Mouse (Mus musculus) right cerebral cortex, postnatal 14 days (tissue): ENCODE measurements around the gene Gm49394.

Source experiments
- DNase-seq: peaks from one replicate; pipeline ENCODE4 v3.0.0; 2022

The Gm49394 gene

GRCm38 (mm10) chr7:142669751-142670625 is at the start of gene Gm49394:
TSS of gene Gm49394 (minus strand) at chr7:142669942.
- no peak for DNase-seq

DNA sequence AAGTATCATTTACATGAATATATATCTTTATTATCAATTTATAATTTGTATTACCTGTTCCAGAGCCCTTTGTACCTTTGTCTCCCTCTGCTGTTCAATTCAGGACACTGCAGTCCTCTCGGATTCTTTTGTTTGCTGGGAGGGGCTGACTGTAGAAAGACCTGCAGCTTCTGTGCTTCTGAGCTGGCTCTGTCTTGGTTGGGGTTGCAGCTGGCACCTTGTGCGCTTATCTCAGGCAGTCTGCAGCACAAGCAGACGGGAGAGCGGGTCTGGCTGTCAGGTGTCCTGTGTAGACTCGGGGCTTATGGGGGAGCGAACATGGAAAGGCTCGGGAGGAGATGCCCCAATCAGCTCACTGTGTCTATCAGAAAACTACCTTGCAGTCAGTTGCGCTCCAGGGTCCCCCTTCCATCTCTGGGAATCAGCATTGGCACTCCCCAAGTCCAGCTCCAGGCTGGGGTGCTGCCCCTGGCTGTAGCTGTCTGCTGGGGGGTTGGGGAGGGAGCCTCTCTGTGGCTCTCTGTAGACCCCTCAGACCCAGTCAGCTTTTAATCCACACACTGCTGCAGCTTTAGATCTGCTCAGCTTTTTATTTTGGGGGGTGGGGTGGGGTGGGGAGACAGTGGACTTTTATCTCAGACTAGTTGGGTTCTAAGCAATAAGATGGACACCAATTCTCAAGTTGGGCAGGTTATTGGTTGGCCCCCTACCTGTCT is 45.2 kb upstream of the Gm49394 start:
- DNase-seq: peak; percentile 35

- no peak for DNase-seq
These were observed 37.1 kb upstream of the Gm49394 start for GRCm38 (mm10) chr7:142706873-142707272.

DNA sequence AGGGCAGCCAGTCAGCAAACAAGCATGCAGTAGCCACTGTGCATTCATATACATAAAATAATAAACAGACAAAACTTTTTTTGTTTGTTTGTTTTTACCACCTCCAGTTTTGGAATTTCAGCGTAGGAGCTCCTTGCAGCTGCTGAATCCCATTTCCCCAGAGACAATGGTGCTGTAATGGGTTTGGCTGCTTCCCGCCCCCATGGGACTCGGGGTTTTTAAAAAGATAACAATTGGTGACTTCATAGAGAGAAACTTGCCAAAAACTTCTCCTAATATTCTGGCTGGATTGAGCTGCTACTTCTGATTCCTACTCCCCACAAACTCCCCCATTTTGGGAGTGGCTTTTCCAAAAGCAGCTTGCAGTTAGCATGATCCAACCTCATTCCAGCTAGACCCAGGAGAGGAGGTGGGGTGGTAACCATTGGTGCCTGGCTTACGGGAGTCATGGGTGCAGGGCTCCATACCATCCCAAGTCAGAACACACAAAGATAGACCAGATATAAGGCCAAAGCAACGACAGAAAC is 29.7 kb upstream of the Gm49394 start:
- DNase-seq: no peak

GRCm38 (mm10) chr7:142678611-142679010 is 8.9 kb upstream of the Gm49394 start:
- DNase-seq: no peak

DNA sequence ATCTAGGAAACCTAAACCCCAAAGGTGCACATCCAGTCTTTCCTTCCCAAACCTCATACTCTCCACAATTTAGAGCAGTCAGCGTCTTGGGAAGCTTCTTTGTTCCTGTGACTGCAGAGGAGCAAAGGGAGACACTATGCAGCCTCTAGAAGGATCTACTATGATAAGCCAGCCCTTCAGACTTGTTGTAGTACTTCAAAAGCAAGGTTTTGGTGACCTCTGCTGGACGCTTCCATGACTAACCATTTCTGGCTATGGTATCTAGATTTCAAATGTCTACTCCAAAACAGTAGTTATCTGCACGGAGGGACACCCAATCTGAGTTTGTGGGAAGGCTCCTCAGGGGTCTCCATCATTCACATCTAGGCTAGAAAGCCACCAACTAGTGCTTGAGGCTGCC is 5.9 kb upstream of the Gm49394 start:
- DNase-seq: peak; percentile 74

GRCm38 (mm10) chr7:142675141-142675540 is 5.4 kb upstream of the Gm49394 start:
- DNase-seq: no peak

DNA sequence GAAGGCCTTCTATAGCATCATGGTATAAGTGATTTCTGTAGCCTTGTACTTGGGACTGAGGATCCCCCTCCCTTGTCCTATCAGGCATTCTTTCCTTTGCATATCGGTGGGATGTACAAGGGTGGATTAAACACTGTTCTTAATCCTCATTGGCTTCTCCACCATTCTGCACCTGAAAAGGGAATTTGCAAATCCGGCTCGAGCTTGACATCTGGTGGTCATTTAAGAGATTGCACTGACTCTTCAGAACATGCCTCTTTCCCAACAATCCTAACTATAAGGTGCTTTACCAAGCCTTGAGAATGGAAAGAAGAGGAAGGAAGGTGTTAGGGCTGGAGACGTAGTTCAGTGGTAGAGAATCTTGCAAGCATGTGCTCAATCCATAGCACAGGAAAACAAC is 2.4 kb upstream of the Gm49394 start:
- peak; percentile 66 for DNase-seq

DNA sequence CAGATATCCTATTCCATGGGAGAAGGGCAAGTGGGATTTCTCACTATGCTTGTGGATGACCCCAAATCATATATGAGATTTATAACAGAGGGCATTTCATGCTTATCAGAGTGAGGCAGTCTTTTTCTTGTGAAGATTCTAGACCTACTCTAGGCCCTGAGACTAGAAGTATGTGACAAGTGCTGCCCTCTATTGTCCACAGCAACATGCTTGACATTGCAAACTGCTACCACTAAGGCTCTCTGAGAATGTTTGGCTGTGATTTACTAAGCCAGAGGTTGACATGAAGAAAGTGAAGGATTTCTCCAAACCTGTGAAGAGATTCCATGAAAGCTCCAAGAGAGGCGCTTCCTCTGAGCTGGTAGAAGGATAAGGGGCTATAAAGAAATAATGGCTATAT is 1.3 kb upstream of the Gm49394 start:
- DNase-seq: no peak

GRCm38 (mm10) chr7:142668328-142668727 is 1.4 kb downstream of the Gm49394 start:
- no peak for DNase-seq

DNA sequence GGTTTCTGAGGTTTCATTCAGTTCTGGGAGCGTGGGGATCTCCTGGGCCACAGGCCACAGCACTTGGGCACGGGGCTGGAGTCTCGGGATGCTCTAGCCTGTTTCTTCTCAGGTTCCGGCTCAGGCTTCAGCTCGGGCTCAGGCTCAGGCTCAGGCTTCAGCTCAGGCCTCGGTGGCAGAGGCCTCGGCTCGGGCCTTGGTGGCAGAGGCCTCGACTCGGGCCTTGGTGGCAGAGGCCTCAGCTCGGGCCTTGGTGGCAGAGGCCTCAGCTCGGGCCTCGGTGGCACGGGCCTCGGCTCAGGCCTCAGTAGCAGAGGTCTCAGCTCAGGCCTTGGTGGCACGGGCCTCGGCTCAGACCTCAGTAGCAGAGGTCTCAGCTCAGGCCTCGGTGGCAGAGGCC is 2.2 kb downstream of the Gm49394 start:
- no peak for DNase-seq

- no peak for DNase-seq
These were observed 3.1 kb downstream of the Gm49394 start, which contains the start of gene Igf2 for GRCm38 (mm10) chr7:142666659-142667058. TSS of gene Igf2 (minus strand) at chr7:142666816.

DNA sequence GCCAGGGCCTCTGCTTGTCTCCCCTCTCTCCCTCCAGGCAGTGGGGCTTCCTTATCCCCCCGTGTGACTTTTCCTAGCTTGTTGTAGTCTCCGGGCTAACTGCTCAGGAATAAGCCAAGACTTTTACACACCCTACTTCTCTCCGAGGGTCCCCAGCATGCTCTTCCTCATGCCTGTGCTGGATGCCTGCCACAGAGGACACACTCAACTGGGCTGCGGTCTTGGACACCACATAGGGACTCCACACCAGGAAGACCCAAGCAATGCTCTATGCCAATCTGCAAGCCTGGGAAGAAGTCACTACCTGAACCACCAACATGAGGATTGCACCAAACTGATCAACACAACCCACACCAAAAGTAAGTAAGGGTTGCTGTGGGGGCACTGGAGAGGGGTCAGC is 3.6 kb downstream of the Gm49394 start:
- no peak for DNase-seq

GRCm38 (mm10) chr7:142665364-142665763 is 4.4 kb downstream of the Gm49394 start:
- no peak for DNase-seq

DNA sequence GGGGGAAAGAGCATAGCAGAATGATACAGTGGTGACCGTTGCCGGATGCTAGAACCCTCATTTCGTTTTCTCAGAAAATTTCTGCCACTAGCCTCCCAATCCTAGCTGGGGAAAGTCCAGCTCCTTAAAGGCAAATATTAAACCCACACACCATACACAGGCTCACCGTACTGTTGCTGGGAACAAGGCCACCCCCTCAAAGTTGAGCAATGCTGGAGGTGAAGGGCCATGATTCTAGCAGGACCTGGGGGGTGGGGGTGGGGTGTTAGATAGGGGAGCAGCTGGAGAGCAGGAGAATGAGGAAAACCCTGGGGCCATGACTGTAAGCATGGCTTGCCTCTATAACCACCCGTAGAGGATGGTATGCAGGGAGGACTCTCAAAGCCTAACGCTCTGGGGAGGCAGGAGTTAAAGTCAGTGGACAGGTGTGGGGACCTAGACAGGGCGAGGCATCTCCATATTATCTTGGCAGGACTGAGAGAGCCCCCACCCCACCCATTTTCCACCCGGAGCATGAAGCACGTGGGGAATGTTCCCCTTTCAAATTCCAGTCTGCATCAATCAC is 5.2 kb downstream of the Gm49394 start:
- DNase-seq: no peak

DNA sequence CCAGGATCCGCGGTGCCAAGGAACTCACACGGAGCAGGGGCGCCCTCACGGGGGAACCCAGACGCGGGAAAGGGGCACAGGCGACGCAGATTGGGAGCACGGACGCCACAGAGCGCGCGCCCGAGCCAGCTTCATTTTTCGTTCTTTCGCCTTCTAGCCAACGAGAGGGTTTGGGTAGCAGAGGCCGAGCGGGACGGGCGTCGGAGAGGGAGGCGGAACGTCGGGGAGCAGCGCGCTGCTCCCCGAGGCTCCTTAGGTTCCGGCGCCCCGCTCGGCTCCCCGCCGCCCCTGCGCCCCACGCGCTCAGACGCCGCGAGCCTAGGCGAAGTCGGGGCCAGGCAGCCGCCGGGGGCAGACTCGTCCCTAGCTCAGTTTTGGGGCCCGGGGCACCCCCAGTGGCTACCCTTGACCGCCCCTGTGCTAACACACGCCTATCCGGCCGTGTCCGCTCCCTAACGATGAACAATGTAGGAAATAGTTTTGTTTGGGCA is 5.8 kb downstream of the Gm49394 start:
- no peak for DNase-seq

GRCm38 (mm10) chr7:142663151-142663550 is 6.6 kb downstream of the Gm49394 start:
- DNase-seq: no peak

DNA sequence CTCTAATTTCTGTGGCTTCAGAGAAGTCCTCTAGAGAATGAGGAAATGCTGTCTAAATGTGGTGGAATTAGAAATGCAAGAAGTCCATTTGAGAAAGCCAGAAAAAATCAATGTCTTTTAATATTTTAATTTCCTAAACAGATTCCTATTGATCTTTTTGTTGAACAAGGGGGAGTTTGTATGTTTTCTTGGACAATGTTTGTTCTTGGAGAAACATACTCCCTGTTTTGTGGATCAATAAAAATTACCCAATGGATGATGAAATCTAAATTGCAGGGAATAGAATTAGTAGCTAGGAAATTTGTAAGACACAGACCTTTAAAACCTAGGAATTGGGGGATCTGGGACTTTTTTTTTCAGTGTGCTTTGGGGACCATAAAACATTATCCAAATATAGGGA is 7.9 kb downstream of the Gm49394 start:
- DNase-seq: no peak

- DNase-seq: no peak
These were observed 8.7 kb downstream of the Gm49394 start for GRCm38 (mm10) chr7:142661046-142661445.

- no peak for DNase-seq
These were observed 9.1 kb downstream of the Gm49394 start for GRCm38 (mm10) chr7:142660651-142660945.

DNA sequence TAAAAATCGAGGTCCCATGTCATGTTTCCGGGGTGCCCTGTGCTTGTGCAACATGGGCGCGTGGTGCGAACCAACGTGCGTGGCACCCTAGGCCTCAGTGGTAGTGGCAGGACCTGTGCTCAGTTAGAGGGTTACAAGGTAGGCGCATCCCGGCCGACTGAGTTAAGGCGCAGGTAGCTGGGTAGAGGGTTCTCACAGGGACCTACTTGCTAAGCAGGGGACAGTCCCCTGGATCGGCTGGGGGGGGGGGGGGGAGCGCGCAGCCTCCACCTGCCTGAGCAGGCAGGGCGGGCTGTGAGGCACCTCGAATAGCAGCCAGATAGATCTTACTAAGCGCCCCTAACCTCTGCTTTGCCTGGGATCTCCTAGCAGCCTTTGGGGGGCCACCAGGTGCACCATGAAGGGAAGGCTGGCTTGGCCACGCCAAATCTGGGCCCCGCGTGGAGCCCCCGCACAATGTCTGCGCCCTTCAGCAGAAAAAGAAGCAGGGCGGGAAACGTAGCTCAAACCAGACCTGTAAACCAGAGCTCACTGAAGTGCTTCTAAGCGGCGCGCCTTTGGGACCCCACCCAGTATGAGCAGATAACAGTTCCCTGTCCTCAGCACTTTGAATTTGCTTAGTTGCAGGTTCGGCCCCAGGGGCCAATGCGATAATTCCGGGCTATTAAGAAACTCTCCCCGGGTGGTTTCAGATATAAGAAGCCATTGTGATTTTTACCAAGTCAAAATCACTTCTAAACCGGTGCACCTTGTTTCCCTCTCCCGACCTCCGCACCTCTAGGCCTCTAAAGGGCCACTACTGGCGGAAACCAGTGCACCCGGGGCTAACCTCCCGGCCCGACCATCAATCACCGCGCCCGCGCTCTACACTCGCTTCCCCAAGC is 9.7 kb downstream of the Gm49394 start:
- DNase-seq: no peak

- no peak for DNase-seq
These were observed 10.5 kb downstream of the Gm49394 start for GRCm38 (mm10) chr7:142659181-142659681.
